Mouse (Mus musculus) limb, embryonic 15.5 days (tissue): ENCODE data around the gene Adcy10. TPM values are rescaled to one million over a fixed set of nuclear protein-coding genes. Genes with fewer than 3 reads are reported as not detected.

Experiments used
- ATAC-seq: fragments of 200-750 bp; cut with Nextera tagmentation; 2 replicates; pipeline ENCODE4 v1.8.0; 2017; ENCODE audit warnings: low read depth, moderate TSS enrichment; ENCODE audit not compliant: insufficient number of reproducible peaks, low FRiP score, low TSS enrichment
- H3K27ac ChIP-seq: fragments of 300-500 bp; sonication (generic); 2 replicates; pipeline ENCODE4 v1.5.1; 2015; ENCODE audit warnings: moderate library complexity, mild to moderate bottlenecking, inconsistent platforms
- H3K27me3 ChIP-seq: fragments of 300-500 bp; sonication (generic); 2 replicates; pipeline ENCODE4 v1.6.1; 2015; ENCODE audit warnings: inconsistent platforms
- H3K36me3 ChIP-seq: fragments of 300-500 bp; sonication (generic); 2 replicates; pipeline ENCODE4 v1.6.1; 2015; ENCODE audit warnings: inconsistent platforms
- H3K4me1 ChIP-seq: fragments of 300-500 bp; sonication (generic); 2 replicates; pipeline ENCODE4 v1.6.1; 2015; ENCODE audit warnings: inconsistent platforms
- H3K4me2 ChIP-seq: fragments of 300-500 bp; sonication (generic); 2 replicates; pipeline ENCODE4 v1.6.1; 2015; ENCODE audit warnings: mild to moderate bottlenecking, inconsistent platforms
- H3K4me3 ChIP-seq: fragments of 300-500 bp; sonication (generic); 2 replicates; pipeline ENCODE4 v1.5.1; 2015; ENCODE audit warnings: mild to moderate bottlenecking, inconsistent platforms
- H3K9ac ChIP-seq: fragments of 300-500 bp; sonication (generic); 2 replicates; pipeline ENCODE4 v1.6.1; 2015; ENCODE audit warnings: inconsistent platforms
- H3K9me3 ChIP-seq: fragments of 300-500 bp; sonication (generic); 2 replicates; pipeline ENCODE4 v1.6.1; 2016; ENCODE audit warnings: inconsistent platforms
- WGBS: fragments of 180-500 bp; shearing (Covaris S2); methylation state at CpG from one replicate; pipeline ENCODE4 v1.1.7; 2015; 5-methylcytosine and 5-hydroxymethylcytosine counted together
- polyA plus RNA-seq: library from polyadenylated mRNA; unstranded; fragments of >200 nt; fragmentation: Nextera tagmentation; extraction: Ambion mirVana; gene quantifications from 2 replicates; pipeline ENCODE4 v1.2.1, GENCODE M21; 2015

Adcy10 gene
- polyA plus RNA-seq, 1 experiment from 2014 or later, result 0.13 TPM

GRCm38 (mm10) chr1:165609495-165610320, 124.7 kb downstream of the Adcy10 start:
- ATAC-seq, result no peak
- Histone ChIP-seq H3K27me3 (no peaks in the 10 kb centered on the region), H3K9ac (no peak overlapping the region), H3K4me3 (no peak overlapping the region), H3K4me1 (0 out of 2 replicates have a peak, but pooled peaks cover 4% of the 10 kb centered on the region), H3K27ac (no peak overlapping the region), H3K9me3 (no peaks in the 10 kb centered on the region), H3K4me2 (no peak overlapping the region), H3K36me3 (peaks cover 32% of the 10 kb centered on the region)
- 59% methylated on average over 7 of the region's 7 CpGs for WGBS

GRCm38 (mm10) chr1:165610321-165610999, 125.5 kb downstream of the Adcy10 start:
- Histone ChIP-seq H3K4me1 (0 out of 2 replicates have a peak, but pooled peaks cover 4% of the 10 kb centered on the region), H3K9ac (no peak overlapping the region), H3K9me3 (no peaks in the 10 kb centered on the region), H3K4me3 (no peak overlapping the region), H3K27ac (0 out of 2 replicates have a peak overlapping the region, but pooled peaks have one; percentile 47), H3K4me2 (no peak overlapping the region), H3K27me3 (no peaks in the 10 kb centered on the region), H3K36me3 (peaks cover 32% of the 10 kb centered on the region)
- 58% methylated on average over 9 of the region's 9 CpGs for WGBS
- no peak for ATAC-seq

- Histone ChIP-seq H3K4me3 (no peak overlapping the region), H3K27me3 (no peaks in the 10 kb centered on the region), H3K4me1 (peaks cover 15% of the 10 kb centered on the region), H3K9me3 (no peaks in the 10 kb centered on the region), H3K9ac (no peak overlapping the region), H3K27ac (no peak overlapping the region), H3K4me2 (no peak overlapping the region), H3K36me3 (peaks cover 21% of the 10 kb centered on the region)
- no peak for ATAC-seq
- WGBS, result 58% methylated on average over 5 of the region's 5 CpGs
Observed at GRCm38 (mm10) chr1:165612714-165613113, 127.7 kb downstream of the Adcy10 start.

DNA sequence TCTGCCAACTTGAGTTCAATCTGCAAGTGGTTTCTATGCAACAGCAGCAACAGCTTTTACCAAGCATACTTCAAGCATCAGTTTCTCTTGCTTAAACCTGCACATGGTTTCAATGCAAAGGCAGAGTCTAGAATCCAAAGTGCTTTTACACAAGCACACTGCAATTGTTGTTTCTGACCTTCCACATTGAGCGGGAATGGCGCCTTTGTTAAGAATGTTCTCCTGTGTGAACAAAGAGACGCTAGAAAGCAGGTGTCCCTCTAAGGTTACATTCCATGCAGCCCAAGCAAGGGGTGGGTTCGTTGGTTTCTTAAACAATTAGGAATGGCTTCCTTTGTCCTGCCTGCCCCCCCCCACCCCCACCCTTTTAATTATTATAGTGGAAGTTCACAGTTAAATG, 128.9 kb downstream of the Adcy10 start:
- no peak overlapping the region for H3K4me2 ChIP-seq
- 84% methylated on average over 4 of the region's 4 CpGs for WGBS
- H3K27ac ChIP-seq, result no peak overlapping the region
- H3K9ac ChIP-seq, result no peak overlapping the region
- H3K4me1 ChIP-seq, result peaks cover 22% of the 10 kb centered on the region
- H3K4me3 ChIP-seq, result no peak overlapping the region
- ATAC-seq, result no peak
- H3K9me3 ChIP-seq, result no peaks in the 10 kb centered on the region
- no peaks in the 10 kb centered on the region for H3K27me3 ChIP-seq
- peaks cover 19% of the 10 kb centered on the region for H3K36me3 ChIP-seq

DNA sequence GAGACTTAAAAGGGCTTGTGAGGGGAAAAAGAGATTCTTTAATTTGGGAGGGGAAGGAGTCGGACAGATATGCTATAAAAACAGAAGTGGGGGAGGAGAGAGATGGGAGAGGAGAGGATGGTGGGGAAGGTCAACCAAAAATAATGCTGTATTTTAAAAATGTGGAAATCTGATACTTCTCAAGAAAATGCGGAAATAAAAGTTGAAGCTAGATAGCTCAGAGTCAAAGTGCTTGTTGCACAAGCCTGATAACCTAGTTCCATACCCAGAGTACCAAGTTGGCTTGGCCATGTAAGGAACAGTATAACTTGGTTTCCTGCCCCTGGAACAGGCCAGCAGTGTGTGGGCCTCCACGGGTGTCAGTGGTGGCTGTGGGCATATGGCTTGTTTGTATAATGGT, 129.8 kb downstream of the Adcy10 start:
- Histone ChIP-seq H3K4me2 (no peak overlapping the region), H3K9ac (no peak overlapping the region), H3K36me3 (peaks cover 19% of the 10 kb centered on the region), H3K27me3 (no peaks in the 10 kb centered on the region), H3K4me1 (peaks cover 25% of the 10 kb centered on the region), H3K4me3 (no peak overlapping the region), H3K27ac (no peak overlapping the region), H3K9me3 (no peaks in the 10 kb centered on the region)
- ATAC-seq, result no peak
- 96% methylated on average over 3 of the region's 3 CpGs for WGBS

DNA sequence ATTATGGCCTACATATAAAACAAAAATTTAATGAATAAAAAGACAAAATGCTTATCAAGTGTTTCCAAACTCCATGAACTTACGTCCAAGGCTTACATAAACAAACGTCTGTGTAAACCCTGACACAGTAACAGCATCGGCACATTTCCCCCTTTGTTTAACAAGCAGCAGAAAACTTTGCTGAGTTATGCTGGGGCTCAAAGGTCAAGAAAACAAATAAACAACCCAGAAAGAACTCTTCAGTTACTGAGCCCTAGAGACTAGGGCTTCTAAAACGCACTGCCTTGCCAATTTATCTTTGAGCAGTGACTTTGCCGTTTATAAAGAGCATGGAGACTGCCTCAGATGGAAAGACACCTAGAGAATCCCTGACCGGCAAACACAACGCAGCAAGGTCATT, 131.7 kb downstream of the Adcy10 start:
- ATAC-seq, result no peak
- Histone ChIP-seq H3K9me3 (no peaks in the 10 kb centered on the region), H3K4me1 (peaks cover 24% of the 10 kb centered on the region), H3K4me3 (no peak overlapping the region), H3K36me3 (peaks cover 23% of the 10 kb centered on the region), H3K27me3 (no peaks in the 10 kb centered on the region), H3K27ac (no peak overlapping the region), H3K9ac (no peak overlapping the region), H3K4me2 (no peak overlapping the region)
- WGBS, result 35% methylated on average over 7 of the region's 7 CpGs

DNA sequence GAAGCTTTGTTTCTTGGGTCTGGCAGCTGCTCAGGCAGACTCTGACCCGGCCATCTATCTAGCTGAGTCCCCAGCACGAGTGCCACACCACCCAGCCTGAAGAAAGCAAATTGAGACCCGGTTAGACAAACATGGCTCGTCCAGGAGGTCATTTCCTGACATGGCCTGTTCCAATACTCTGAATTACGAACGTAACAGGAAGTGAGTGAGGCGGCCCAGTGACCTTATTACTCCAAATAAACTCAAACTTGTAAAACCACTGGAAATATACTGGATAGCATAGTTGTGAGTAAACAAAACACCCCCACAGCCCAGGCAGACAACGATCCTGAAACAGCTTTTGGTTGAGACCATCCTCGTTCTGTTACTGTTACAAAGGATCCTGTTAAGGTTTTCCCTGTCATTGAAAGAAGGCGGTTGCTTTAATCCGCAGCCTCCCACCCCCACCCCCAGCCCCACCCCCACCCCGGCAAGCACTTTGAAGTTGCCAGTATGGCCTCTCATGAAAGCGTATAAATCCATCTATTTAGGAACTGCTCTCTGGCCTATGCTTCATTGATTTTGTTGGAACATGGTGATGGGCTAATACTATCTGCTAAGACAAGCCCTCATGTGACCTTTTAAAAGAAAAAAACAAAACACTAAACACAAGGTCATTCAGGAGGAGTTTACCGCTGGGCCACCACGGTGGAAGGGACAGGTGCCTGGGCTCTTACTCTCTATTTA, 132.3 kb downstream of the Adcy10 start:
- ATAC-seq, result no peak

DNA sequence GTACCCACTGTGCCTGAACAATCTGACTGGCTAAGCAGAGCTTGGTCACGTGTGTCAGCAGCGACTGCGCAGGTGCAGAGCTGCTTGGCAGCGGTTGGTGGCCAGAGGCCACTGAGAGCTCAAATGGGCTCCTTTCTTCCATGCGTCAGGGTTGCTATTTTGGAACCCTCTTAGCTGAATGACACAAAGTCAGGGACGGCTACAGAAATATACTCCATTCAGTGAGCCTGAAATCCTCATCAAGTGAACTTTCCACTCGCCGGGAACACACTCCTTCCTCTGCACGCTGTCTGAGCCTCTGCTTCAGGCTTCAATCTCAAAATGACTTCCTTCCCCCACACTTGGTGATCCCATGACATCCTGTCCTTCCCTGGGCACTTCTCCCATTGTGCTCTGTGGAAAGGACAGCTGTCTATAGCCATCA, 133.2 kb downstream of the Adcy10 start:
- no peak overlapping the region for H3K4me3 ChIP-seq
- no peak overlapping the region for H3K9ac ChIP-seq
- peak overlapping the region; percentile 66 for H3K27ac ChIP-seq
- H3K27me3 ChIP-seq, result no peaks in the 10 kb centered on the region
- 67% methylated on average over 9 of the region's 9 CpGs for WGBS
- no peak for ATAC-seq
- H3K4me2 ChIP-seq, result no peak overlapping the region
- H3K4me1 ChIP-seq, result peaks cover 24% of the 10 kb centered on the region
- H3K36me3 ChIP-seq, result peaks cover 27% of the 10 kb centered on the region
- H3K9me3 ChIP-seq, result no peaks in the 10 kb centered on the region

More for the DNA sequence above, 132.3 kb downstream of the Adcy10 start:
- no peaks in the 10 kb centered on the region for H3K9me3 ChIP-seq
- WGBS, result 26% methylated on average over 15 of the region's 15 CpGs
- H3K27ac ChIP-seq, result no peak overlapping the region
- H3K4me1 ChIP-seq, result peaks cover 24% of the 10 kb centered on the region
- no peak overlapping the region for H3K4me3 ChIP-seq
- H3K4me2 ChIP-seq, result no peak overlapping the region
- no peaks in the 10 kb centered on the region for H3K27me3 ChIP-seq
- peaks cover 23% of the 10 kb centered on the region for H3K36me3 ChIP-seq
- no peak overlapping the region for H3K9ac ChIP-seq

DNA sequence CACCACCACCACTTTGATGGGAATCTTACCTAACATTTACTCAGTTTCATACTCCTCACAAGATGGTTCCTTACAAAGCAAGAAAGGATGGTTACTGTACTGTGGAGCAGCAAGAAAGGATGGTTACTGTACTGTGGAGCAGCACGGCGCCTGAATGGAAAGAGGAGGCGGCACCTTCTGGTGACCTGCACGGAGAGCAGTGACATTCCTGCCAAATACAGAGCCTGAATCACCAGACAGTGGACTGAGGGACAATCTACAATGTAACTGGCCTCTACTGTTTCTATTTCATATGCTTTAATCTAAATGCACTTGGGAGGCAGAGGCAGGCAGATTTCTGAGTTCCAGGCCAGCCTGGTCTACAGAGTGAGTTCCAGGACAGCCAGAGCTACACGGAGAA, 140.1 kb downstream of the Adcy10 start:
- H3K27ac ChIP-seq, result no peak overlapping the region
- H3K9me3 ChIP-seq, result no peaks in the 10 kb centered on the region
- peaks cover 8% of the 10 kb centered on the region for H3K36me3 ChIP-seq
- ATAC-seq, result no peak
- no peak overlapping the region for H3K4me2 ChIP-seq
- no peak overlapping the region for H3K4me3 ChIP-seq
- H3K9ac ChIP-seq, result no peak overlapping the region
- no peaks in the 10 kb centered on the region for H3K27me3 ChIP-seq
- peaks cover 15% of the 10 kb centered on the region for H3K4me1 ChIP-seq
- 88% methylated on average over 5 of the region's 5 CpGs for WGBS

DNA sequence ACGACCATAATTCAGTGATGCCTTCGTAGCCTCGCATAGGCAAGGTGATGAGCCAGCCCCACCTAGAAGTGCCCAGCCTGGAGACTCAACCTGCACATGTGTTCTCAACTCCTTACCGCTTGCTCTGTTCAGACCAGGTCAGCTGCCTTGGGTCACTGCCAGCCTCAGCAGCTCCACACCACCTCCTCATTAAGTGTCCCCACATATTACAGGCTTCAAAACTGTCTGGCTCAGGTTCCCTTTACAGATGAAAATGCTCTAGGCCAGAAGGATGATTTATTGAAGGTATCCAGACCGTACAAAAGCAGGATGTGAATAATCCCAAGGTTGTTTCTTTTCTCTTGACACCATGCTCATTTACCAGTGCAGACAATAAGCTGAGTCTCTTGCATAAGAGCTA, 140.9 kb downstream of the Adcy10 start:
- 65% methylated on average over 5 of the region's 5 CpGs for WGBS
- H3K36me3 ChIP-seq, result peaks cover 4% of the 10 kb centered on the region
- no peaks in the 10 kb centered on the region for H3K27me3 ChIP-seq
- no peak overlapping the region for H3K27ac ChIP-seq
- ATAC-seq, result no peak; the same call in 1 of the 2 replicates
- H3K4me3 ChIP-seq, result no peak overlapping the region
- H3K4me2 ChIP-seq, result no peak overlapping the region
- H3K9ac ChIP-seq, result no peak overlapping the region
- H3K4me1 ChIP-seq, result peaks cover 17% of the 10 kb centered on the region
- H3K9me3 ChIP-seq, result no peaks in the 10 kb centered on the region
